16 mouse cellular contexts compared by ENCODE assay signal in genomic region chr2:113930948-113931347, GRCm38 (mm10).
DNase-seq lines count a peak whose midpoint lies in the region; ATAC-seq lines count a peak whose summit lies in the region.
"Had no signal": no experiment of that assay in that cellular context is flagged by ENCODE, and none has a peak within 500 bp of the region (broad histone marks: within the 10 kb centered on the region; RNA-seq: fewer than 3 reads in every experiment).

No protein-coding gene starts in this region.

- peak; percentile 16 for DNase-seq in retina, postnatal 1 day
- DNase-seq in retina, embryonic 14.5 days (ENCODE audit: low spot score), result no peak
- no peak for DNase-seq in cerebellum, adult 11-12 months
- no peak for DNase-seq in ovary, adult 18-20 months (ENCODE audit: low spot score)
- DNase-seq: adrenal gland, adult 8-10 months; adrenal gland, postnatal 14 days; adrenal gland, postnatal 36 days; cerebellum, adult 18-20 months; cerebellum, adult 8-10 months; cerebellum, postnatal 10 days; cerebellum, postnatal 25 days; forebrain, postnatal 0 days had no signal

- peak; percentile 66 for ATAC-seq in CD4-positive, CD25-positive, alpha-beta regulatory T cell, adult 4 months
- ATAC-seq in inflammation-experienced regulatory T-cells, adult 6 months, result peak; percentile 62
- ATAC-seq: forebrain, embryonic 13.5 days; forebrain, embryonic 15.5 days; forebrain, postnatal 0 days had no signal
